Mouse (Mus musculus) MEL (cell line): ENCODE data around the gene Tm4sf5.

ENCODE experiments used
- CHD1 ChIP-seq: IDR thresholded peaks from 2 replicates; pipeline ENCODE4 v1.6.1; 2012; ENCODE audit warnings: low read depth, mild to moderate bottlenecking, inconsistent platforms, low read length, improper control_type of control experiment
- CTCF ChIP-seq, 3 experiments: IDR thresholded peaks in 2 of 3; conservative IDR thresholded peaks in 1 of 3; 2 replicates each; pipeline ENCODE4 v1.5.1; 2011 to 2012; ENCODE audit warnings: low read length in 3 of 3, low read depth in 2 of 3, mild to moderate bottlenecking in 2 of 3, improper control_type of control experiment in 1 of 3, inconsistent platforms in 1 of 3, mixed read lengths in 1 of 3, moderate library complexity in 1 of 3; ENCODE audit not compliant: control insufficient read depth in 1 of 3, insufficient read depth in 1 of 3, poor library complexity in 1 of 3, severe bottlenecking in 1 of 3
- GATA1 ChIP-seq: IDR thresholded peaks from 2 replicates; pipeline ENCODE4 v1.6.1; 2011; ENCODE audit warnings: low read depth, low read length, improper control_type of control experiment
- KAT2A ChIP-seq: conservative IDR thresholded peaks from 2 replicates; pipeline ENCODE4 v1.6.1; 2012; ENCODE audit warnings: low read depth, low read length, improper control_type of control experiment, inconsistent platforms
- MAZ ChIP-seq: IDR thresholded peaks from 2 replicates; pipeline ENCODE4 v1.6.1; 2012; ENCODE audit warnings: low read depth, mild to moderate bottlenecking, inconsistent platforms, low read length, improper control_type of control experiment
- NELFE ChIP-seq: IDR thresholded peaks from 2 replicates; pipeline ENCODE4 v1.6.1; 2011; ENCODE audit warnings: low read depth, low read length, improper control_type of control experiment
- POLR2A ChIP-seq, 2 experiments: IDR thresholded peaks; 2 replicates each; pipeline ENCODE4 v1.6.1; 2011 to 2012; ENCODE audit warnings: low read length in 2 of 2, mild to moderate bottlenecking in 2 of 2, control low read depth in 1 of 2, improper control_type of control experiment in 1 of 2, low read depth in 1 of 2, moderate library complexity in 1 of 2; ENCODE audit not compliant: control insufficient read depth in 1 of 2, insufficient read depth in 1 of 2, poor library complexity in 1 of 2
- POLR2AphosphoS5 ChIP-seq: IDR thresholded peaks from 2 replicates; pipeline ENCODE4 v1.6.1; 2012; ENCODE audit warnings: low read depth, borderline replicate concordance, mild to moderate bottlenecking, inconsistent platforms, low read length, moderate library complexity, mixed read lengths
- RCOR1 ChIP-seq: IDR thresholded peaks from 2 replicates; pipeline ENCODE4 v1.6.1; 2012; ENCODE audit warnings: low read depth, mild to moderate bottlenecking, inconsistent platforms, low read length, improper control_type of control experiment
- ZC3H11A ChIP-seq: IDR thresholded peaks from 2 replicates; pipeline ENCODE4 v1.6.1; 2012; ENCODE audit warnings: low read depth, mild to moderate bottlenecking, inconsistent platforms, low read length, improper control_type of control experiment

GRCm38 (mm10) chr11:70465211-70465610 lies 39.8 kb upstream of the Tm4sf5 start:
- TF ChIP-seq MAZ (no peak), CTCF (IDR thresholded peaks at IDR 0.05 in 2 of 3, conservative IDR thresholded peaks at IDR 0.05 in 1 of 3; ENCODE audit: control insufficient read depth in 1 of 3, insufficient read depth in 1 of 3, low read depth in 2 of 3, low read length in 3 of 3, poor library complexity in 1 of 3, severe bottlenecking in 1 of 3) (0 out of 6 replicates have a peak, but pooled peaks of 1 of the 3 experiments have one; percentile 9), GATA1 (no peak), KAT2A (no peak), POLR2AphosphoS5 (no peak), ZC3H11A (no peak), NELFE (no peak), POLR2A (IDR thresholded peaks at IDR 0.05; ENCODE audit: control insufficient read depth in 1 of 2, insufficient read depth in 1 of 2, low read depth in 1 of 2, low read length in 2 of 2, poor library complexity in 1 of 2) (no peak), RCOR1 (no peak), CHD1 (no peak)
